Mouse (Mus musculus): Measurements from ENCODE around the gene Ptprd.

- TF ChIP-seq POLR2A (IDR thresholded peaks at IDR 0.05; ENCODE audit: borderline replicate concordance, insufficient read depth, low read length) (no peak), CTCF (IDR thresholded peaks at IDR 0.05; ENCODE audit: borderline replicate concordance, insufficient read depth, low read depth, low read length) (no peak)
Observed at GRCm38 (mm10) chr4:76282886-76283285, 1928.9 kb downstream of the Ptprd start.
